Mouse (Mus musculus) 3134 (cell line): ENCODE measurements around the gene Narf.

Source experiments
- DNase-seq: peaks from one replicate; pipeline ENCODE4 v3.0.0-alpha.2; 2011; ENCODE audit warnings: low spot score; ENCODE audit not compliant: insufficient read length; ENCODE audit errors: extremely low read depth

Gene Narf

GRCm38 (mm10) chr11:121236564-121237344 lies at the start of gene Narf:
Narf (plus strand) TSS chr11:121237253.
- DNase-seq: peak; percentile 100

- DNase-seq: no peak
These were observed 47.4 kb upstream of the Narf start for GRCm38 (mm10) chr11:121189681-121190080.

GRCm38 (mm10) chr11:121192742-121193141 lies 44.3 kb upstream of the Narf start:
- no peak for DNase-seq

- no peak for DNase-seq
These were observed 43.6 kb upstream of the Narf start for GRCm38 (mm10) chr11:121193415-121193814.

GRCm38 (mm10) chr11:121198622-121199021 lies 38.4 kb upstream of the Narf start:
- DNase-seq: peak; percentile 24

GRCm38 (mm10) chr11:121199851-121200250 lies 37.2 kb upstream of the Narf start:
- no peak for DNase-seq

GRCm38 (mm10) chr11:121200781-121201180 lies 36.3 kb upstream of the Narf start:
- no peak for DNase-seq

GRCm38 (mm10) chr11:121201436-121202198 lies 35.4 kb upstream of the Narf start:
- DNase-seq: peak; percentile 28

- DNase-seq: no peak
These were observed 33.2 kb upstream of the Narf start for GRCm38 (mm10) chr11:121203859-121204160.

GRCm38 (mm10) chr11:121204161-121205006 lies 32.7 kb upstream of the Narf start, which contains the start of the genes Hexdc and Ogfod3:
Hexdc (plus strand) TSS chr11:121204433.
Ogfod3 (minus strand) TSS chr11:121204711.
- DNase-seq: peak; percentile 100

GRCm38 (mm10) chr11:121216831-121217230 lies 20.2 kb upstream of the Narf start:
- no peak for DNase-seq

GRCm38 (mm10) chr11:121219776-121220175 lies 17.3 kb upstream of the Narf start:
- DNase-seq: no peak

GRCm38 (mm10) chr11:121220771-121221170 lies 16.3 kb upstream of the Narf start:
- no peak for DNase-seq

- DNase-seq: no peak
These were observed 15.6 kb upstream of the Narf start for GRCm38 (mm10) chr11:121221321-121222010.

- no peak for DNase-seq
These were observed 8.7 kb upstream of the Narf start for GRCm38 (mm10) chr11:121228129-121229017.

GRCm38 (mm10) chr11:121229018-121229439 lies 8.0 kb upstream of the Narf start, which contains the start of gene Cybc1:
Cybc1 (minus strand) TSS chr11:121229322.
- peak; percentile 91 for DNase-seq

GRCm38 (mm10) chr11:121231191-121231590 lies 5.9 kb upstream of the Narf start:
- no peak for DNase-seq

- DNase-seq: no peak
These were observed 5.3 kb upstream of the Narf start for GRCm38 (mm10) chr11:121231628-121232291.

GRCm38 (mm10) chr11:121232706-121233105 lies 4.3 kb upstream of the Narf start:
- no peak for DNase-seq
